Mouse (Mus musculus) frontal cortex, postnatal 25 days (tissue): ENCODE measurements around the gene Gm5136.
A peak's percentile ranks its signal among the peaks of the same experiment; 100 is the strongest.

Experiments
- DNase-seq, 2 experiments: peaks; one replicate each; pipeline ENCODE4 v3.0.0; 2022; ENCODE audit warnings: low spot score in 2 of 2

Gene Gm5136

GRCm38 (mm10) chr10:108699946-108700345 lies at the start of gene Gm5136:
Gene Gm5136 (minus strand): TSS chr10:108700160.
- no peak for DNase-seq

- DNase-seq, result no peak
Observed at GRCm38 (mm10) chr10:108743759-108744158, 43.8 kb upstream of the Gm5136 start.

- no peak for DNase-seq
Observed at GRCm38 (mm10) chr10:108733982-108734381, 34.0 kb upstream of the Gm5136 start.

GRCm38 (mm10) chr10:108728961-108729360 lies 29.0 kb upstream of the Gm5136 start:
- DNase-seq, result no peak

GRCm38 (mm10) chr10:108726391-108726790 lies 26.4 kb upstream of the Gm5136 start:
- DNase-seq, result no peak

- DNase-seq, result no peak
Observed at GRCm38 (mm10) chr10:108724878-108725277, 24.9 kb upstream of the Gm5136 start.

- DNase-seq, result peak in 1 of 2 experiments; percentile 37
Observed at GRCm38 (mm10) chr10:108710514-108710913, 10.6 kb upstream of the Gm5136 start.

- DNase-seq, result no peak
Observed at GRCm38 (mm10) chr10:108705658-108706057, 5.7 kb upstream of the Gm5136 start.

GRCm38 (mm10) chr10:108701361-108702128 lies 1.6 kb upstream of the Gm5136 start:
- DNase-seq, result no peak

- DNase-seq, result no peak
Observed at GRCm38 (mm10) chr10:108697062-108697461, 2.9 kb downstream of the Gm5136 start.

- DNase-seq, result no peak
Observed at GRCm38 (mm10) chr10:108690954-108691353, 9.0 kb downstream of the Gm5136 start.

- no peak for DNase-seq
Observed at GRCm38 (mm10) chr10:108686696-108687095, 13.3 kb downstream of the Gm5136 start.

GRCm38 (mm10) chr10:108679675-108680390 lies 20.1 kb downstream of the Gm5136 start:
- DNase-seq, result no peak

GRCm38 (mm10) chr10:108677053-108677452 lies 22.9 kb downstream of the Gm5136 start:
- DNase-seq, result no peak

GRCm38 (mm10) chr10:108668944-108669343 lies 31.0 kb downstream of the Gm5136 start:
- no peak for DNase-seq

- DNase-seq, result no peak
Observed at GRCm38 (mm10) chr10:108660295-108660694, 39.7 kb downstream of the Gm5136 start.

GRCm38 (mm10) chr10:108658300-108658699 lies 41.7 kb downstream of the Gm5136 start:
- no peak for DNase-seq

GRCm38 (mm10) chr10:108657669-108658068 lies 42.3 kb downstream of the Gm5136 start:
- DNase-seq, result no peak

- DNase-seq, result no peak
Observed at GRCm38 (mm10) chr10:108656898-108657297, 43.1 kb downstream of the Gm5136 start.

GRCm38 (mm10) chr10:108655074-108655473 lies 44.9 kb downstream of the Gm5136 start:
- DNase-seq, result no peak

GRCm38 (mm10) chr10:108652831-108653230 lies 47.1 kb downstream of the Gm5136 start:
- DNase-seq, result no peak

- no peak for DNase-seq
Observed at GRCm38 (mm10) chr10:108652066-108652465, 47.9 kb downstream of the Gm5136 start.

- DNase-seq, result no peak
Observed at GRCm38 (mm10) chr10:108649174-108649573, 50.8 kb downstream of the Gm5136 start.
